Mouse (Mus musculus) heart, adult 9 months (tissue): Measurements from ENCODE around the gene Serpinb1b.
A peak's percentile ranks its signal among the peaks of the same experiment; 100 is the strongest.
"Not testable (repeated sequence)": the region's sequence is repeated elsewhere in the genome, so short reads cannot be mapped to it uniquely, and the experiment has no call there.

ENCODE experiments used
- DNase-seq, 2 experiments: peaks; one replicate each; pipeline ENCODE4 v3.0.0; 2022; ENCODE audit warnings: low spot score in 2 of 2

The Serpinb1b gene

DNA sequence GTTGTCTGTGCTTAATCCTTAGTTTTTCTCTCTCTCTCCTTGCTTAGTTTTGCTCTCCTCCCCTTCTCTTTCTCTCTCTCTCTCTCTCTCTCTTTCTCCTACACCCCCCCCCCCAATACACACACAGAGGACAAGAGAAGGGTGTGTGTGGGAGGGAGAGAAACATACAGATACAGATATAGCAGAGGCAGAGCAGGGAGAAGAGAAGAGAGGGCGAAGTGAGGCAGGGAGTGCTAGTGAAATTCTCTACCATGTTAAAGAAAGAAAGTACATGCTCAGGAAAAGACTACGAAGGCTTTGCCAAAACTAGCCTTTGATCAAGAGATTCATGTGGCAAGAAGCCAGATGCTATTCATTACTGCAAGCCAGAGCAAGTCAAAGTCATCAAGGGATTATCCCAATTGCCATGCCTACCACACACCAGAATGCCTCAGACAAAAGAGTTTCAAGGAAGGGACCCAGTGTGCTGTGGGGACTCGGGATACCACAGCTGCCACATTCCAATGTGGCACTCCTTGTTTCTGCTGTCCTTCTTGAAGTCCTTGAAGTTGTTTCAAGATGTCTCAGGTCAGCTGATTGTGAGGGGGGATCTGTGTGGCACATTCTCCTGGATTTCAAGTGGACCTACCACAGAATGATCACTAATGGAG, at the start of gene Serpinb1b:
Gene Serpinb1b (plus strand): TSS at position 520 of the 650 bp plus-strand sequence.
- DNase-seq = no peak

DNA sequence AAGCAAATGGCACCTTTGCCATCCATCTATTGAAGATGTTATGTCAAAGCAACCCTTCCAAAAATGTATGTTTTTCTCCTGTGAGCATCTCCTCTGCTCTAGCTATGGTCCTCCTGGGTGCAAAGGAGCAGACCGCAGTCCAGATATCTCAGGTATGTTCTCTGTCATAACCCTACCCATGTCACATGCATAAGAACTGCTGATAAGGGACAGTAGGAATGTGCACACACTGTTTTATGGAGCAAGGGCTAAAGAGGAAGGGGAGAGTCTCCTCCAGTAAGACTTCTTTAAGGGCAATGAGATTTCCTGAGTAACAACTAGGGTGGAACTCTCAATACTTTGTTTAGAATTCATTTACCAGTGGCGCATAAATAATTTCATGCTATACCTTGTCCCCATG, 48.9 kb upstream of the Serpinb1b start:
- DNase-seq = not testable (repeated sequence)

DNA sequence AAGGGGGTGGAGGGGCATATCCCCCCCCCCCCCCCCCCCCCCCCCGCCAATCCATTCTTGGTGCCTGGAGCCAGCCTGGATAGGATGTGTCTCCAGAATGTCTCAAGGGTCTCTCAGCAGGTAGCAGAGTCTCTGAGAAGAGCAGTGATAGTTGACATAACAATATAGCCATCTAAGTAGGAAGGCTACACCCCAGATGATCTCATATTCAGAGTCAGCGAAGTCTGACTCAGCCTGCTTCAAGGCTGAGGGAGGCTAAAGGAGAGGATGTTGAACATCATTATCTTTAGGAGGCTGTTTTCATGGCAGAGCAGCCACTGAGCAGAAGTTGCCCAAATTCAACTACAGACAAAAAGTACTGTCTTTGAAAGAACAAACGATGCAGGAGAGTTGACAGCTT, 48.1 kb upstream of the Serpinb1b start:
- DNase-seq = no peak

DNA sequence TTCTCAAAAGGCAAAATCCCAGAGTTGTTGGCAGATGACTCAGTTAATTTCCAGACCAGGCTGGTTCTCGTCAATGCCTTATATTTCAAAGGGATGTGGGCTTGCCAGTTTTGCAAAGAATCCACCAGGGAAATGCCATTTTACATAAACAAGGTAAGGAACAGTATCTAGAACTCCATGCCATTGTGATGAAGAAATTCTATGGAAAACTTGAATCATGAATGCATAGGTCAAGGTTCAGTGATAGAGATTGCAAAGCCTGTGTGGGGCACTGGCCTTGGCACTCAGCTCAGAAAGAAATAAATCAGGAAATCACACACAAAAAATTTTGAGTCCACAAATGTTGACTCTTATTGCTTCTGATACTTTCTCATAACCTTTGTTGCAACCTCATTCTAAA, 42.9 kb upstream of the Serpinb1b start:
- no peak for DNase-seq

DNA sequence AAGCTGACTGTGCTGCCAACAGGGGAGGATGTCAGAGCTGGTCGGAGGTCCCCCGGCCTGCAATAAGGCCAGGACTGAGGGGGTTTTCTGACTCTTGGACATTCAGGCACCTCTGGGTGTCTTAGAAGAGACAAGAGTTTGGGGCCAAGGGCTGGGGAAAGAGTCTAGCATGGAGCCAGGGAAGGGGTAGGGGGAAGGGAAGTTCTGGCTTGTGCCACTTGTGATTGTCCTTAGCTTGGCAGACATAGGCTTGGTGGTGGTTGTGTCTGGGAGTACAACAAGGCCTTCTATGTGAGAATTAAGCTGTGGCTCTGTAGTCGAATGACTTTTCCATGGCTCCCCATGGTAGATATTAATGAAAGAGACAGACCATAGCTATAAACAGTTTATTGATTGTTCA, 34.8 kb upstream of the Serpinb1b start:
- no peak for DNase-seq

DNA sequence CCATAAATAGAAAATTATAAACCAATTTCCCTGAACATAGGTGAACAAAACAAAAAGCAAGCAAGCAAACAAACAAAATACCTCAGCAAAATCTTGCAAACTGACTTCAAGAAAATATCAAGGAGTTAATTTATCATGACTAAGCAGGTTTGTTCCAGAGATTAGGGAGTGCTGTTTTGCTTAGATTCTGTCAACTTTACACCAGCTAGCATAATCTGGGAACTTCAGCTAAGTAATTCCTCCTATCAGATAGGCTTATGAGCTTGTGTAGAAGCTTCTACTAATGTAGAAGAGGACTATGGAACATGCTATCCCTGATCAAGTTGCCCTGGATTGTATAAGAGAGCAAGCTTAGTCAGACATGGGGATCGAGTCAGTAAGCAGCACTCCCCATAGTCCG, 31.1 kb upstream of the Serpinb1b start:
- DNase-seq = no peak

DNA sequence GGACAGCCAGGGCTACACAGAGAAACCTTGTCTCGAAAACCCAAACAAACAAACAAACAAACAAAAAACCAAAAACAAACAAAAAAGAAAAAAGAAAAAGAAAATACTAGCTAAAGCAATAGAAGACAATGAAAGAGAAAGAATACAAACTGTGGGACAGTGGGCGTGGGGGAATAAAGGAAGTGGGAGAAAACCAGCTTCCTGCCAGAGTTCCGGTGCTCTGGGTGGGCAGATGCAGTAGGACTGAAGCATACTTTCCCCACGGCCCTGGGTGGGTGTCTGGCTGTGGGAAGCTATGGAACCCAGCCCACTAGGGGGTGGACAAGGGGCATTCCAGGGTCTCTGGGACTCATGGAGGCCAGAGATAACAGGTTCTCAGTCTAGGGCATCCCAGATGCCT, 30.2 kb upstream of the Serpinb1b start:
- DNase-seq = no peak

DNA sequence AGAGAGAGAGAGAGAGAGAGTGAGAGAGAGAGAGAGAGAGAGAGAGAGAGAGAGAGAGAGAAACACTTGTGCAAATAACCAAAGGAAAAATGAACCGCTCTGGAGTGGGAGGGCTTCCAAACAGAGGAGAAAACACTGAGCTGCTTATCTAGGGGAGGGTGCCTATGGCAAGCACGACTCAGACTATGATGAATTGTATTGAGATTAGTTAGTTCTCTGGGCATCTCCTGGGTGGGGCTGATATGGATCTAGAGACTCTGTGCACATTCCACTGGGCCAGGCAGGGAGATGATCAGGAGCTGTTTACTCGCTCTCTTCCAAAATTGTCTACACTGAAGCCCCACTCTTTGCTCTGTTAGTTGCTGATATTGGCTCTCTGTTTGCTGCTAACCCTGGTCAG, 26.7 kb upstream of the Serpinb1b start:
- DNase-seq = no peak

DNA sequence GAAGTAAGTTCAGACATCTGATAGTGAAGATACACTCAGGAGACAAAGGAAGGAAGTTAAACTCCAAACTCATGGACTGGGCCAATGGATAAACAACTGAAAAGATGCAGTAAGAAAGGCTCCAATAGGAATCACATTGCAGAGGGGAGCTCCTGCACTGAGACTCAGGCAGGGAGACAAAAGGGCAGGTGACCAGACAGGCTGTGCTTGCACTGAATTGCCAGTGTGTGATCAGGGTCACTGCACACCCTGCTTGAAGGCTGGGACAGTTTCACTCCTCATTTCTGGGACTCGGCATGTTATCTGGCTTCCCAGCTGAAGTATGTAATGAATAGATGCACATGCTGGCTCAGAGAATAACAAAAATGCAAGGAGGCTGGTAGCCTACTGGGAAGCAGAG, 15.3 kb upstream of the Serpinb1b start:
- DNase-seq = no peak

DNA sequence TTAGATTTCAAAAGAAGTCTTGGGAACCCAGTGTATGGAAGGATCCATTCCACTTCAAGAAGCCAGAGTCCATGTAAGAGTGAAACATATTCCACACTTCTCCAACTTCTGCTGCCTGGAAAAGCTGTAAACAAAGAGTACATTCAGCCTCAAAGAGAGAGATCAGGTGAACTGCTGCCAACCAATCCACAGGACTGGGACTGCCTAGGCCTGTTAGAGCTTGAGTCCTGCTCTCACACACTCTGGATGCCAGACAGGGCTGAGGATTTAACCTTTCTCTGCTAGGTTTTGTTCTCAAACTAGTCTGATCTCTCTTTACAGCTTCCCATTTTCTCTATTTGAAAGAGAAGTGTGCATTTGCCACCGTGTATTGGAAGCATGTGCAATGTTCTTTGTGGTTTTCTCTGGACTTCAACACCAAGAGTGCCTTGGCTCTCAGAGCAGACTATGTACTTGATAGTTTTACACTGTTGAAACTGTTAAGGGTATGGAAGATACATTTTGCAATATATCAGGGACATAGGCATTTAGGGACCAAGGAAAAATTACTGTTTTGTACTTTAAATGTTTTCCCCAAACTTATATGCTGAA, 10.9 kb upstream of the Serpinb1b start:
- DNase-seq = no peak

DNA sequence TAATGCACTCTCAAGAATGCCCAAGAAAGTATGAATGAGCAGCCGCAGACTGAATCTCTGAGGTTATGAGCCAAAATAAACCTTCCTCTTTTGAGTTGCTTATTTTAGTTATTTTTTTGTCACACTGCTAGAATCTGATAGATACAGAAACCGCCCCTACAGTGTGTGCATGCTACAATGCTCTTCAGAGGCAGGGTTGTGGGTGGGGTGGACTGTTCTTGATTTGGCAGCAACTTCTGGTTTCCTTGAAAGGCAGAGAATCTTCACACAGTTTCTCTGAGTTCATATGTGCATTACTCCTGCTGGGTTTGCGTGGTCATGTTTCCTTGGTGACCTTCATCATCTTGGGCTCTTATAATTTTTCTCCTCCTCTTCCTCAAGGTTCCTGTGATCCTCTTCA, 10.2 kb upstream of the Serpinb1b start:
- DNase-seq = no peak

DNA sequence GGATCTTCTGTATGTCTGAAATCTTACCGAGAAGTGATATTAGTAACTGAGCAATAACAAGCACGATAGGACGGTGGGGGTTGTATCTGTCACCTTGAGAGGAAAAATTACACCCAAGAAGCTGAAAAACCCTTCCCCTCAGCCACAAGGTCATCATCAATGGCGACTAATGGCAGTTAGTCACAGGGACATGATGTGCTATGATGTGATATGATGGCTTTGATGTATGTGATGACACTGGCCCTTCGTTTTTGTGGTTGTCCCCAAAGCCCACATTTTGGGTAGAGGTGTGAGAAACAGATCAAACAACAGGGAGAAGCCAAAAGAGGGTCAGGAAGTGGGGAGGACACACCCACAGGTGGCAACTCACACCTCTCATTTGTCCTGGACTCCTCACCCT, 6.6 kb upstream of the Serpinb1b start:
- DNase-seq = no peak

DNA sequence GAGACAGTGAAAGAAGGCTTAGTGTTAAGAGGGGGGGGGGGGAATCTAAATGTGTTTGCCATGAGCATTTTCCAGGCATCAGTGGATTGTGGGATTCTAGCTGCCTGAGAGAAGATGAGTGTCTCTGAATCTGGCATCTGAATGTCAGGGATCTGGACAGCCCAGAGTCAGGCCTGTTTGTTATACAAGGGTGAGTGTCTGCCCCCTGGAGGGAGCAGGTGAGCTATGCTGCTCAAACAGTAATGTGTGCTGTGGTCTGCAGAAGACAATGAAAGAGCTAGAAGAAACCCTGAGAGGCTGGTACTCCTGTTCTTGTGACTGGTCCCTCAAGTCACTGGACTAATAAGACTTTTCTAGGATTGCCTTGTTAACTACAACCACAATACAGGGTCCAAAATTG, 4.3 kb upstream of the Serpinb1b start:
- peak in 1 of 2 experiments; percentile 38 for DNase-seq

DNA sequence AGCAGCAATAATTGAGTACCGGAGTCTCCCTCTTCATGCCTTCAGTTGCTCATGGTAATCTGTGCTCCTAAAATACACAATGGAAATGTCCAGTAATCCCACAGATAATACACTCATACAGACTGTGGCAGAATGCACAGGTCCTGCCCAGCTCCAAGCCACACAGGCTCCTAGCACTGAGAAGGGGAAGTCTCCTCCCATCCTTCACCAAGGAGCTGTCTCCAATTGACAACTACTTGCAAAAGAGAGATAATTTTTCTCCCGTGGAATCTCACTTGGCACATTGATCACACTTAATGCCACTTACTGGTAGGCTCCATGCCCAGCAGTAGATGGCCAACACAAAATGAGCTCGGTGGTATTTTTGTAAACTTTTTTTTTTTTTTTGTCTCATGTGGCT, 2.1 kb upstream of the Serpinb1b start:
- no peak for DNase-seq

DNA sequence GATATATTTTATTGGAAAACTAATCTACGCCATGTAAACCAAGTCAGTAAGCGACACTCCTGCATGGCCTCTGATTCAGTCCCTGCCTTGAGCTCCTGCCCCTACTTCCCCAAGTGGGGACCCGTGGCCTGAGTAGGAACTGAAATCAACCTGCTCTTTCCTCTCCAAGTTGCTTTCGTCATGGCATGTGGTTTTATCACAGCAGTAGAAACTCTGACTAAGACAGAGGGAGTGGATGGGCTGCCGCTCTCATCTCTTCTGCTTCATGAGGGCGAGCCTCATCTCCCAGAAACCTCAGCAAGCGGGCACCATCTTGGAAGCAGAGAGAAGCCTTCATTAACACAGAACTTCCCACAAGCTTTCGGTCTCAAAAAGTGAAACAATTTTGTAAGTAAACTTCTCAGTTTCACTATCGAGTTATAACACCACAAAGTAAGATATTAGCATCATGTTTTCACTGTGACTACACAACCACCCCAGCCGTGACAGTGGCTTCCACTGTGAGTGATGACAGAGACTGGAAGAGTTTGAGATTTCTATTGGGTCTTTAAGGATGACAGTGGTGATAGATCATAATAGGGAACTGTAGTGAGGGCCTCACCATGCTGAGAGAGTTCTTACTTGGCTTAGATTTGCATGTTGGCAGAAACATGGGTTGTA, 1.2 kb upstream of the Serpinb1b start:
- DNase-seq = no peak

DNA sequence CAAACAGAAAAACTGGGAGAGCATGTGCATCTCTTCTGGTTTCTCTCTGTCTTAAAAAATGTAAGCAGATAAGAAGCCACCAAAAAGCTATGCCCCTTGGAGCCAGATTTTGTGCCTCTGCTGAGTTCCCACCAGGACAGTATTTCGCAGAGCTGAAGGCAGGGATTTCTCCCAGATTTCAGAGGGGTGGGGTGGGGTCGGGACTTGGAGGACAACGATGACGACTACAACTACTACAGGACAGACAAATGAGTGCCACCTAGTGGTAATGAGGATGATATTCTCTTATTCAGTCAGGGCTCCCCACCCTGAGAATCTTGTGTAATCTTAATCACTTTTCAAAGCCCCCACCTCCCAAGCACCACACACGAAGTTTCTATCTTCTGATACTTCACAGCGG, 1.0 kb downstream of the Serpinb1b start:
- no peak for DNase-seq

DNA sequence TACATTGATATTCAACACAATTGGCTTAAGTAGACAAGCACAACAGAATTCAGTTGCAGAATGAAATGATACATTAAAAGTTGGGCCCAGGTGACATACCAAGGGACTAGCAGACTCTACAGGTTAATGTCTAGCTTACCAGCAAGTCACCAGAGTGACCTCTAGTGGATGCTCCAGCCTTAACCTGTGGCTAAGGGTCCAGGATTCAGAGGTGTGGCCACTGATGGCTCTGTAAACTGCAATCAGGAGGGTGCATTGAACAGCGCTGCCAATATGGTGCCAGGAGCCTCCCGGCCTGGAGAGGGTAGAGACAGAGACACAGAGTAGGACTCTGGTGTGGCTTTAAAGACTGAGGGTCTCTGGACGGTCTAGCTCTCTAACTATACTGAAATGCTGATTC, 2.0 kb downstream of the Serpinb1b start:
- DNase-seq = no peak

DNA sequence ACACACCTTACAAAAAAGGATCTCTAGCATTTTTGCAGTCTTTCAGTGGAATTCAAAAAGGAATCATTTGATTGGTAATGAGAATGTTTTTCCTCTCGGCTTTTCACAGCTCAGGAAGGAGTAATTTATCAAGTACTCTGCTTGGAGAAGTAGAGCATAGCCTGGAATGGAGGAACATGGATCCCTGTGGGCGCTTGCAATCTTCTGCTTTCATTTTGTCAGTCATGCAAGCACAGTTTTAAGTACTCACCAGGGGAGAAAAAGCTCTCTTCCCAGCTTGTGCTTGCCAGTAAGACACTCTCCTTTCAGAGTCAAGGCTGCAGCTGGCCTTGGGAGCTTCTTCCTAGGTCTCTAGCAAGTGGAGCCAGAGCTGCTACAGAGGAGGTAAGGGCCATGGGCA, 5.5 kb downstream of the Serpinb1b start:
- DNase-seq = no peak

DNA sequence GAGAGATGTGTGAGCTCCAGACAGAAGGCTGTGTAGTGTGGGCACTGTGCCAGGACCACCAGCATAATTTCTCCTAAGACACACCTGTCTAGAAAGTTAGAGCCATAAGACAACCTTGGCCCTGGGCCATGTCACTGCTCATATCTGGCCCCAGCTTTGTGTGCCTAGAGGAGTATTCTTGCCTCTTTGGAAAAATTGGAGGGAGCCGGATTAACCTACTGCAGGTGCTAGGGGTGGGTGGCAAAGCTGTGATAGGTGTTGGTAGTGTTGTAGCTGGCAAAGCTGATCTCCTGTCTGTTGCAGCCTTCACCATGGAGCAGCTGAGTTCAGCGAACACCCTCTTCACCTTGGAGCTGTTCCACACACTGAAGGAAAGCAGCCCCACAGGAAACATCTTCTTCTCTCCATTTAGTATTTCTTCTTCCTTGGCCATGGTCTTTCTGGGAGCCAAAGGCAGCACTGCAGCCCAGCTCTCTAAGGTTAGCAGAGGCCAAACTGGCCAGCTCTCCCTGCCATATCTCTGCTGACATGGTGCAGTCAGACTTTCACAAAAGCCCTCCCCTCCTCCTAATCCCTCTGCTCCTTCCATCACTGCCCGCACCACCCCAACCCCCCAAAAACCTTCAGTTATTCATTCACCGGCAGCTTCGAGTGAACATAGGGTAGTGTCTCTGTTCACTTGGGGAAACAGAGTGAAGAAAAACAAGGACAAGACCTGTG, 6.8 kb downstream of the Serpinb1b start:
- no peak for DNase-seq

DNA sequence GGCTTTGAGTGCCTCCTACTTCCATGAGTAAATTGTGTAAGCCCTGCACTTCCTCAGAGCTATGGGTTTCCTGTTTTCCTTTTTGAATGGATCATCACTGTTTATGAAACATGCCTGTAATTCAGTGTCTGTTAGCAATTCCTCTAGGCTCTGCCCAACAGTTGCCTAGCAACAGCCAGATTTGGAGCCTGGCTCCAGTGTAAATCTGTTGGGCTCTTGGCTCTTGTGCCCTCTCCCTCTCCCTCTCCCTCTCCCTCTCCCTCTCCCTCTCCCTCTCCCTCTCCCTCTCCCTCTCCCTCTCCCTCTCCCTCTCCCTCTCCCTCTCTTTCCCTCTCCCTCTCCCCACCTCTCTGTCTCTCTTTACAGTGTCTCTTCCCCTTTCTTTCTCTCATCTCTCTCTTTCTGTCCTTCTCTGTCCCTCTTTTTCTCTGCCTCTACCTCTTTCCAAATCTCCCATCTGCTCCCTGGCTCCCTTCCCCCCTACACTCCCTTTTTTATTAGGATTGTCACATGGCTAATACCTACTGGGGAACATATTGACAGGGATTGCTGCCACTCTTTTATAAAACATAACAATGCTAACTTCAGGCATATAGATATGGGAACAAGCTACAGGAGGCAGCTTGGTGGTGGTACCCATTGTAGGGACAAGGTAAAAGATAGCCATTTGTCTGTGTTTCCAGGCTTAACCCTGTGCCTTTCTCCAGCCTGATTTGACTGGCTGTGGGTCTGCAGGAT, 7.5 kb downstream of the Serpinb1b start:
- DNase-seq = peak; percentile 25 to 36

DNA sequence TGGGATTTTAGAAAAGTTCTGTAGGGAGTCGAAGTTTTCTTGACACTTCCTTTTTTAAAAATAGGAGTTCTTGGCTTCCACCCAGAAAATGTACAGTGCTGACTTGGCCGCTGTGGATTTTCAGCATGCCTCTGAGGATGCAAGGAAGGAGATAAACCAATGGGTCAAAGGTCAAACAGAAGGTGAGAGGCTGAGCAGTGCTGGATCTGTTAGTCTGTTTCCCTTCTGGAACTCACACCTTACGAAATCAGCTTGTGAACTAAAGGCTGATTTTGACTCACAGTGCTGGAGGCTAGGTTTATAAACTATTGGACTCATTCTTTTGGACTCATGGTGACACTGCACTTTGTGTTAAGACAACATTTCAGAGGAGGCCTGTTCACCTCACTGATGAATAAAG, 11.2 kb downstream of the Serpinb1b start:
- DNase-seq = no peak

DNA sequence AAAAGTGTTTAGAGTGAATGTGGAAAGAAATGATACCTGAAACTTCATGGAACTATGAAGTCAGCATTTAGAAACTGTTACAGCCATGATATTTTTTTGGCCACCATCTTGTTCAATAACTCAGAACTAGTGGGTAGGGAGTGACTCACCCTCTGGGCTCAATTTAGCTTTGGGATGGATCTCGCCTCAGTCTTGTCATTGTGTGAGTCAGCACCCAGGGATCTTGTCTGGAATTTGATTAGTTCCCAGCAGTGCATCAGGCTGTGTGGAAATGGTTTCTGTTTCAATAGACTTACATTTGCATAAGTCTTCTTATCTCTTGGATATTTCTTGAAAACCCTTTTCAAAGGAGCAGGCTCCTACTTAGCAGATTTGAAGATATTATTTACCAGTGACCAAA, 12.2 kb downstream of the Serpinb1b start:
- DNase-seq = no peak
